26 mouse cellular contexts compared by ENCODE assay signal in the genomic region with DNA sequence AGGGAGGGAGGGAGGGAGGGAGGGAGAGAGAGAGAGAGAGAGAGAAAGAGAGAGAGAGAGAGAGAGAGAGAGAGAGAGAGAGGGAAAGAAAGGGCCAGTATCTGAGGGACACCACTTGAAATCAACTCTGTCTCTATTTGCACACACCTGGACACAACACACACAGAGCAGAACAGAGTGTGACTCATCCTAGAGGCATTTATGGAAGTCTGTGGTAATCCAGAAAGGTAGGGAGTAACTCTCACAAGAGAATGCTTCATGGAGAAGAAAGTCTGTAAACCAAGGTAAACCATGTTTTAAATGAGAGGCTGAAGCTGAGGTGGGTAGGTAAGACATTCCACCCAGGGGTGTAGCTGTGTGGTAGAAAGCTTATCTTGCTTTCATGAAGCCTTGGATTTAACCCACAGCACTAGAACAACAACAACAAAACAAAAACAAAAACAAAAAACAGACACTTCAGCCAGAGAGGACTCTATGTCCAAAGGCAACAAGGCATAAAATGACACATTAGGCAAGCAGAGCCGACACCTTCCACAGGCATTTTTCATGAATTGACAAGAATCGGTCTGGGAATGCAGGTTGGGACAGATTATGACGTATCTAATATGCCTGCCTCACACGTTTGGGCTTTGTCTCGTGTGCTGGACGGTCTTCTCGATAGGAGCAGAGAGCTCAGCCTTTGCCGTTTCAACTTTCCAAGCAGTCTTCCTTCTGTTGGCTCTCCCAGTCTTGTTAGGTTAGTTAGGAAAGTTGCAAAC. TPM values are rescaled to one million over a fixed set of nuclear protein-coding genes. Genes with fewer than 3 reads are reported as not detected.
A peak's percentile ranks its signal among the peaks of the same experiment; 100 is the strongest.
DNase-seq lines count a peak whose midpoint lies in the region; ATAC-seq and TF ChIP-seq lines count a peak whose summit lies in the region.
"Had no signal": no experiment of that assay in that cellular context is flagged by ENCODE, and none has a peak within 500 bp of the region (broad histone marks: within the 10 kb centered on the region; RNA-seq: fewer than 3 reads in every experiment).

No protein-coding gene starts in this region.

- peak overlapping the region; percentile 47; the same call in 1 of the 2 replicates for H3K27ac ChIP-seq in lung, postnatal 0 days (ENCODE audit: low read length)
- no peak overlapping the region for H3K27ac ChIP-seq in intestine, embryonic 16.5 days (ENCODE audit: low read length)
- no peak overlapping the region for H3K27ac ChIP-seq in limb, embryonic 10.5 days
- H3K27ac ChIP-seq: forebrain, embryonic 10.5 days; forebrain, embryonic 13.5 days; heart, embryonic 15.5 days; hindbrain, embryonic 14.5 days had no signal

- TF ChIP-seq CTCF in lung, postnatal 0 days (IDR thresholded peaks at IDR 0.05): no peak

- WGBS in lung, postnatal 0 days: 68% methylated on average over 8 of the region's 8 CpGs
- WGBS in intestine, embryonic 16.5 days: 73% methylated on average over 8 of the region's 8 CpGs
- WGBS in limb, embryonic 10.5 days: 92% methylated on average over 8 of the region's 8 CpGs

- no peaks in the 10 kb centered on the region for H3K36me3 ChIP-seq in lung, postnatal 0 days (ENCODE audit: insufficient read depth, low read length)
- no peaks in the 10 kb centered on the region for H3K36me3 ChIP-seq in intestine, embryonic 16.5 days (ENCODE audit: control insufficient read depth, insufficient read depth, low read length)
- no peaks in the 10 kb centered on the region for H3K36me3 ChIP-seq in limb, embryonic 10.5 days
- H3K36me3 ChIP-seq: forebrain, embryonic 10.5 days; heart, embryonic 12.5 days; heart, embryonic 15.5 days had no signal

- no peak overlapping the region for H3K4me3 ChIP-seq in lung, postnatal 0 days (ENCODE audit: low read depth, low read length)
- no peak overlapping the region for H3K4me3 ChIP-seq in intestine, embryonic 16.5 days (ENCODE audit: low read length)
- H3K4me3 ChIP-seq in limb, embryonic 10.5 days: no peak overlapping the region
- H3K4me3 ChIP-seq: forebrain, embryonic 10.5 days; forebrain, embryonic 13.5 days; heart, embryonic 12.5 days; heart, embryonic 15.5 days had no signal

- no peaks in the 10 kb centered on the region for H3K27me3 ChIP-seq in lung, postnatal 0 days (replicated peaks; ENCODE audit: insufficient read depth, low read length)
- H3K27me3 ChIP-seq in intestine, embryonic 16.5 days (replicated peaks; ENCODE audit: control insufficient read depth, insufficient read depth, low read length): no peaks in the 10 kb centered on the region
- no peaks in the 10 kb centered on the region for H3K27me3 ChIP-seq in limb, embryonic 10.5 days (ENCODE audit: low read depth, poor library complexity, severe bottlenecking)
- H3K27me3 ChIP-seq: forebrain, embryonic 13.5 days; heart, embryonic 12.5 days; heart, embryonic 15.5 days had no signal

- intact Hi-C loops in heart, postnatal 14 days (cut with DNase I): no loop called here

- H3K4me2 ChIP-seq in lung, postnatal 0 days (replicated peaks; ENCODE audit: low read depth, low read length): no peak overlapping the region
- no peak overlapping the region for H3K4me2 ChIP-seq in intestine, embryonic 16.5 days (ENCODE audit: low read depth, low read length)
- H3K4me2 ChIP-seq: forebrain, embryonic 13.5 days; heart, embryonic 12.5 days; heart, embryonic 15.5 days; hindbrain, embryonic 14.5 days had no signal

- H3K9me3 ChIP-seq in lung, postnatal 0 days (ENCODE audit: low read length): no peaks in the 10 kb centered on the region
- no peaks in the 10 kb centered on the region for H3K9me3 ChIP-seq in intestine, embryonic 16.5 days (ENCODE audit: control insufficient read depth, low read length)
- H3K9me3 ChIP-seq in limb, embryonic 10.5 days (replicated peaks): no peaks in the 10 kb centered on the region
- H3K9me3 ChIP-seq: forebrain, embryonic 10.5 days; forebrain, embryonic 13.5 days; heart, embryonic 12.5 days; heart, embryonic 15.5 days had no signal

- peak; percentile 64 for TF ChIP-seq EP300 in lung, postnatal 0 days (IDR thresholded peaks at IDR 0.05)

- no peak overlapping the region for H3K9ac ChIP-seq in lung, postnatal 0 days (replicated peaks; ENCODE audit: low read depth)
- no peak overlapping the region for H3K9ac ChIP-seq in intestine, embryonic 16.5 days (ENCODE audit: low read depth, low read length)
- H3K9ac ChIP-seq: forebrain, embryonic 13.5 days; heart, embryonic 12.5 days; heart, embryonic 15.5 days; hindbrain, embryonic 14.5 days had no signal

- DNase-seq in heart, adult 11 months: peak; percentile 60
- no peak for DNase-seq in heart, postnatal 14 days
- peak; percentile 73 for DNase-seq in lung, postnatal 0 days (ENCODE audit: low spot score)
- DNase-seq in lung, postnatal 25 days (ENCODE audit: low spot score): no peak
- no peak for DNase-seq in right cerebral cortex, postnatal 14 days
- no peak for DNase-seq in limb, embryonic 10.5 days (ENCODE audit: low spot score)
- DNase-seq: adrenal gland, adult 8-10 months; adrenal gland, postnatal 25 days; cerebellum, adult 11-12 months; cerebellum, adult 8-10 months; cerebellum, postnatal 10 days; cerebellum, postnatal 36 days; embryo, embryonic 11 days; gastrocnemius, postnatal 10 days; gastrocnemius, postnatal 36 days; heart, adult 18-20 months; heart, postnatal 10 days; heart, postnatal 4 days had no signal

- no peaks in the 10 kb centered on the region for H3K4me1 ChIP-seq in lung, postnatal 0 days (ENCODE audit: insufficient read depth, low read depth, low read length)
- no peaks in the 10 kb centered on the region for H3K4me1 ChIP-seq in intestine, embryonic 16.5 days (ENCODE audit: control insufficient read depth, insufficient read depth, low read length)
- 0 out of 2 replicates have a peak, but pooled peaks cover 2% of the 10 kb centered on the region for H3K4me1 ChIP-seq in limb, embryonic 10.5 days
- H3K4me1 ChIP-seq: forebrain, embryonic 13.5 days; heart, embryonic 12.5 days; heart, embryonic 15.5 days had no signal

- peak; percentile 95 for ATAC-seq in lung, postnatal 0 days
- ATAC-seq in intestine, embryonic 16.5 days: peak; percentile 86
- ATAC-seq: activated CD4-positive, CD25-positive, alpha-beta regulatory T cell, adult 4 months; forebrain, embryonic 13.5 days; forebrain, embryonic 16.5 days had no signal

RNA-seq across cellular contexts. Expression of a gene that starts 11.7 kb away (rescaled TPM):
- total RNA-seq in heart, postnatal 14 days (2021): 1 to 10 TPM; 8.1 to 8.6 TPM
- 3.4 and 3.5 TPM in 2 replicates for polyA plus RNA-seq in lung, postnatal 0 days (2015; fragmentation: Nextera tagmentation; extraction: Ambion mirVana)
- polyA plus RNA-seq in intestine, embryonic 16.5 days (2015; fragmentation: Nextera tagmentation; extraction: Ambion mirVana): 3.1 and 3.8 TPM in 2 replicates
- 11.9 and 12.7 TPM in 2 replicates for polyA plus RNA-seq in limb, embryonic 10.5 days (2016; fragmentation: Nextera tagmentation; extraction: Ambion mirVana)

Comparison
In these comparisons a context has a peak if more than half of its experiments do, and no peak if none do; other contexts are left out.
1. DNase-seq: peak in heart, adult 11 months (single experiment) and lung, postnatal 0 days (single experiment); none in heart, postnatal 14 days (0 of 2), lung, postnatal 25 days (single experiment), right cerebral cortex, postnatal 14 days (single experiment) and limb, embryonic 10.5 days (single experiment).